Mouse (Mus musculus): ENCODE results near the gene Stx16. TPM values are rescaled to one million over a fixed set of nuclear protein-coding genes. Genes with fewer than 3 reads are reported as not detected.

Stx16 gene
- polyA plus RNA-seq, 1 experiment from 2014 or later: 4.1 TPM

DNA sequence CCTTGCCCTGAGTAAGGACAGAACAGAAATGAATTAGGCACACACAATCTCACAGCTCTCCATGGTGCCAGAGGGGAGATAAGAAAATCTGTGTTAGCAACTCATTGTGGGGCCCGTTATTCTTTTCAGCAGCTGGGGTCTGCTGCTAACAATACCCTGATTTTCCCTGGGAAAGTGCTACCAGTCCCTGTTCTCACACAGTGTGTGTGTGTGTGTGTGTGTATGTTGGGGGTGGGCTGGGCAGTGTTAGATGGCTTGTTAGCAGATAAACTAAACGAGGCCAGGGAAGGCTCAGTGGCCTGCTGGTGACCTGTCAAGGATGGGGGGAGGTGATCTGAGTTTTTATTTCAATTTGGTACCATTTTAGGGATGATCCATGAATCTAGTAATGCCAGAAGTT is 14.9 kb upstream of the Stx16 start:
- no peaks in the 10 kb centered on the region for H3K4me1 ChIP-seq (replicated peaks; ENCODE audit: control insufficient read depth, insufficient read depth)
- H3K36me3 ChIP-seq (ENCODE audit: control insufficient read depth, insufficient read depth, low read length): no peaks in the 10 kb centered on the region
- 21% methylated on average over 2 of the region's 2 CpGs for WGBS
- no peak overlapping the region for H3K4me3 ChIP-seq (ENCODE audit: low read depth, low read length)
- ATAC-seq (ENCODE audit: low FRiP score, low TSS enrichment) (no peak), DNase-seq (ENCODE audit: low spot score) (peak; percentile 9)
- no peak overlapping the region for H3K4me2 ChIP-seq (replicated peaks; ENCODE audit: low read depth)
- TF ChIP-seq CTCF (IDR thresholded peaks at IDR 0.05; ENCODE audit: low read depth) (no peak), EP300 (optimal IDR thresholded peaks at IDR 0.05) (no peak)
- H3K9ac ChIP-seq (ENCODE audit: low read length): no peak overlapping the region
- no peaks in the 10 kb centered on the region for H3K27me3 ChIP-seq (ENCODE audit: control insufficient read depth, insufficient read depth, low read length)
- no peak overlapping the region for H3K27ac ChIP-seq (replicated peaks)
- no peaks in the 10 kb centered on the region for H3K9me3 ChIP-seq (ENCODE audit: control insufficient read depth, low read length)

DNA sequence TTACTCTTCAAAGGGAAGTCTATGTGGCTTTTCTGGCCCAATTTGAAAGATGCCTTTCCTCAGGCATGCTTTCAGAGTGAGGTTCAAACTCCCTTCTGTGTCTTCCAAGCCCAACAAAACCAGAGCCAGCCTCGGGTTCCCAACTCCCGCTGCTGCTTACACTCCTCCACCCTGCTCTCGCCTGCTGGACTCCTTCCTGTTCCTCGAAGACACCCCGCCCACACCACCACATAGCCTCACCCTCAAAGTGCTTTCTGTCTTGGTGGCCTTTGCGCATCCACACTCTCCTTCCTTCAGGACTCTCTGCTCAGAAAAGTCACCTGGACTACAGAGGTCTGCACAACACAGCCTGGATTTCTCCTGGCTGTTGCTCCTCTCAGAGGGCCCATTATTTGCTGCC is 13.0 kb upstream of the Stx16 start:
- TF ChIP-seq CTCF (IDR thresholded peaks at IDR 0.05; ENCODE audit: low read depth): no peak
- no peak for TF ChIP-seq EP300 (optimal IDR thresholded peaks at IDR 0.05)
- H3K4me2 ChIP-seq (replicated peaks; ENCODE audit: low read depth): no peak overlapping the region
- H3K27me3 ChIP-seq (ENCODE audit: control insufficient read depth, insufficient read depth, low read length): no peaks in the 10 kb centered on the region
- ATAC-seq (ENCODE audit: low FRiP score, low TSS enrichment) (peak; percentile 43; the same call in 1 of the 2 replicates), DNase-seq (ENCODE audit: low spot score) (peak; percentile 25)
- no peak overlapping the region; the same call in 1 of the 2 replicates for H3K27ac ChIP-seq (replicated peaks)
- WGBS: 51% methylated on average over 6 of the region's 6 CpGs
- no peak overlapping the region for H3K9ac ChIP-seq (ENCODE audit: low read length)
- H3K4me3 ChIP-seq (ENCODE audit: low read depth, low read length): no peak overlapping the region
- no peaks in the 10 kb centered on the region for H3K36me3 ChIP-seq (ENCODE audit: control insufficient read depth, insufficient read depth, low read length)
- no peaks in the 10 kb centered on the region for H3K4me1 ChIP-seq (replicated peaks; ENCODE audit: control insufficient read depth, insufficient read depth)
- no peaks in the 10 kb centered on the region for H3K9me3 ChIP-seq (ENCODE audit: control insufficient read depth, low read length)

DNA sequence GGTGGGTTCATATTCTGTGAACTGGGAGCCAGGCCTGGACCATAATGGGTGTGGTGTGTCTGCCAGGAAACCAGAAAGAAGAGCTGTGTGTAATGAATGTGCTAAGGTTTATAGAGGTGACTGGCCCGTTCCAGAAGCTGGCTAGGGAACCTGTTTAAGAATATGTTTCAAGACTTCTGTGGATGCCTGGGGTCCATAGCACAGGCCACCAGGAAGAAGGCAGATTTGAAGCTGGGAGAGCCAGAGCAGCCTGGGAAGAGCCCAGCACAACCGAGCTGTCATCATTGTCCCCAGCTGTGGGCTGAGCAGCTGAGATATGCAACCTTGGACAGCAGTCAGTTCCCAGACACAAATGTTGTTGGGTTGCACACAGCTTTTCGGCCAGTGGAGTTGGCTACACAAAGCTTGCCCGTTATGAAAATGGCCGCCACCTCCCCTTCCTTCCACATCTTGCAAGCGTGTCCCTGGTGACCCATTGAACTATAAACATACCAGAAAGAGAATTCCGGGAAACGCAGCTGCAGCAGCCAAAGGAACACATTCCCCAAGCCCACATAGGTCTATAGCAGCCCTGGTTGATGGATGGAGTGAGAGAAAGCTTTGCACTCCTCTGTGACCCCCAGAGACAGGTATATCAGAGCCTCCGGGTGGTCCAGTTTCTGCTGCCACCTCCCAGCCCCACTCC is 12.4 kb upstream of the Stx16 start:
- Histone ChIP-seq H3K4me1 (replicated peaks; ENCODE audit: control insufficient read depth, insufficient read depth) (no peaks in the 10 kb centered on the region), H3K27me3 (ENCODE audit: control insufficient read depth, insufficient read depth, low read length) (no peaks in the 10 kb centered on the region), H3K4me3 (ENCODE audit: low read depth, low read length) (no peak overlapping the region), H3K4me2 (replicated peaks; ENCODE audit: low read depth) (no peak overlapping the region), H3K9me3 (ENCODE audit: control insufficient read depth, low read length) (no peaks in the 10 kb centered on the region), H3K9ac (ENCODE audit: low read length) (no peak overlapping the region), H3K27ac (replicated peaks) (no peak overlapping the region; the same call in 1 of the 2 replicates), H3K36me3 (ENCODE audit: control insufficient read depth, insufficient read depth, low read length) (no peaks in the 10 kb centered on the region)
- DNase-seq (ENCODE audit: low spot score): no peak
- 32% methylated on average over 9 of the region's 9 CpGs for WGBS
- TF ChIP-seq EP300 (optimal IDR thresholded peaks at IDR 0.05): no peak
- TF ChIP-seq CTCF (IDR thresholded peaks at IDR 0.05; ENCODE audit: low read depth): no peak
- ATAC-seq (ENCODE audit: low FRiP score, low TSS enrichment): no peak; the same call in 1 of the 2 replicates

DNA sequence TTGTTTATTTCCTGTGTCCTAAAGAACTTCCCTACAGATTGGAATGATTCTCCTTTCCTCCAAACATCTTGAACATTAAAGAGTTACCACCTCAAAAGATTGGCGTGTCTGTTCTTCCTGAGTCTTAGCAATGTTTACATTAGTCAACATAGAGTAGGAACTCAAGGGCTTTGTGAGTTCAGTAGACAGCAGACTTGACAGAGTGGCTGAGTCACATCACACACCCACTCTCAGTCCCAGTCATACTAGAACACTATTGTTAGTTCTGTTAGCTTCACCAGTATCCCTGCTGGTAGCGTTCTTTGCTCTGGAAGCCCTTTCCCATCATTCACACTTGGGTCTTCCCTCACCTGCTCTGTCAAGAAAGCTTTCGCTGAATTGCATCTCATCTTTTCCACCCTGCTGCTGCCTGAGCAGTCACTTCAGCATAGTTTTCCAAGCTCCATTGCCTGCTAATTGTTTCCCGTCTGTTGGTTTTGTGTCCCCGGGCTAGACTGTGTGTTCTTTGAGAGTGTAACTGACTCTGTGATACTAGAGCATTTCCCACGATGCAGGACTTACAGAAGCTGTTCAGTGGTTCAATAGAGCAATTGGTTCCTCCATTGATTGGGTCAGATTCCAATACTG is 8.2 kb upstream of the Stx16 start:
- Histone ChIP-seq H3K27ac (replicated peaks) (no peak overlapping the region), H3K9ac (ENCODE audit: low read length) (no peak overlapping the region), H3K36me3 (ENCODE audit: control insufficient read depth, insufficient read depth, low read length) (no peaks in the 10 kb centered on the region), H3K4me1 (replicated peaks; ENCODE audit: control insufficient read depth, insufficient read depth) (no peaks in the 10 kb centered on the region), H3K4me3 (ENCODE audit: low read depth, low read length) (no peak overlapping the region), H3K9me3 (ENCODE audit: control insufficient read depth, low read length) (no peaks in the 10 kb centered on the region), H3K4me2 (replicated peaks; ENCODE audit: low read depth) (no peak overlapping the region), H3K27me3 (ENCODE audit: control insufficient read depth, insufficient read depth, low read length) (no peaks in the 10 kb centered on the region)
- TF ChIP-seq EP300 (optimal IDR thresholded peaks at IDR 0.05): no peak
- ATAC-seq (ENCODE audit: low FRiP score, low TSS enrichment) (peak; percentile 94), DNase-seq (ENCODE audit: low spot score) (no peak)
- 68% methylated on average over 6 of the region's 6 CpGs for WGBS

DNA sequence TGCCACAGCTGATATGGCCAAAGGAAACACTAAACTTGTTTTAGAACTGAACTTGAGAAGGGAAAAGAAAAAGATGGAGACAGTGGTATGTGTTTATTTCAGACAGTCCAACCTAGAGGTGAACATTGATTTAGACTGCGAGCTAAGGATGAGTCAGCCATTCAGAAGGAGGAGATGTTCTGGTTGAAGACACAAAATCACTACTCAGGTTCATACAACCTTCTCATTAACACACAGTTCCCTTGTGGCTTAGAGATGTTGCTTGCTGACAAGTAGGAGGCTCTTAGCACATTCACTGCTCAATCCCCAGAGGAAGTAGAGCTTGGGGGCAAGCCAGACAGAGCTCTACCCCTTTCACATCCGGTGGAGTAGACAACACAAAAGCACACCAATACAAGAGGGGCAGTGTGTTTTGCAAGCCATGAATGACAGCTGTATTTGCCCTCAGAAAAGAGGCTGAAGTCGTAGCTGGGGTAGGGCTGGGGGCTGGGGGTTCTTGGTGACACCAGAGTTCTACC is 6.5 kb upstream of the Stx16 start:
- no peaks in the 10 kb centered on the region for H3K9me3 ChIP-seq (ENCODE audit: control insufficient read depth, low read length)
- no peak overlapping the region for H3K9ac ChIP-seq (ENCODE audit: low read length)
- H3K27me3 ChIP-seq (ENCODE audit: control insufficient read depth, insufficient read depth, low read length): no peaks in the 10 kb centered on the region
- TF ChIP-seq EP300 (optimal IDR thresholded peaks at IDR 0.05) (no peak), CTCF (IDR thresholded peaks at IDR 0.05; ENCODE audit: low read depth) (no peak)
- no peak overlapping the region for H3K27ac ChIP-seq (replicated peaks)
- H3K4me3 ChIP-seq (ENCODE audit: low read depth, low read length): no peak overlapping the region
- H3K4me2 ChIP-seq (replicated peaks; ENCODE audit: low read depth): no peak overlapping the region
- no peaks in the 10 kb centered on the region for H3K4me1 ChIP-seq (replicated peaks; ENCODE audit: control insufficient read depth, insufficient read depth)
- 63% methylated on average over 3 of the region's 3 CpGs for WGBS
- H3K36me3 ChIP-seq (ENCODE audit: control insufficient read depth, insufficient read depth, low read length): no peaks in the 10 kb centered on the region
- no peak for DNase-seq (ENCODE audit: low spot score)
- no peak for ATAC-seq (ENCODE audit: low FRiP score, low TSS enrichment)

DNA sequence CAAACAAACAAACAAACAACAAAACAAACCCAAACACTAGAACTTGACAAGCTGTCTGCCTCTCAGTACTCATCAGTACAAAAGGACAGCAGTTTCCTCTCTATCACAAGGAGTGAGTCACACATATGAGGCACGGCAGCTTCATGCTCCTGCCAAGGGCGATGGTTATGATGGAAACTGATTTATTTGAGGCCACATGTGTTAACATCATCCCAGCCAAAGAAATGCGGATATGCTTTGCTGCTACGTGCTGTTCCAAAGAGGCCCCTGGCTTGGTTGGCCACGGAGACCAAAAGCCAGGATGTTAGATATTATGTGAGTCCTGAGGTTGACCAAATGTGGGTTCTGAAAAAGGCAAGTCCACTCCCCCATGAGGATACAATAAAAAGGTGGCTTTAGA is 4.7 kb upstream of the Stx16 start:
- Histone ChIP-seq H3K4me1 (replicated peaks; ENCODE audit: control insufficient read depth, insufficient read depth) (peaks cover 8% of the 10 kb centered on the region), H3K9me3 (ENCODE audit: control insufficient read depth, low read length) (no peaks in the 10 kb centered on the region), H3K36me3 (ENCODE audit: control insufficient read depth, insufficient read depth, low read length) (no peaks in the 10 kb centered on the region), H3K27me3 (ENCODE audit: control insufficient read depth, insufficient read depth, low read length) (no peaks in the 10 kb centered on the region), H3K27ac (replicated peaks) (no peak overlapping the region), H3K4me2 (replicated peaks; ENCODE audit: low read depth) (no peak overlapping the region), H3K9ac (ENCODE audit: low read length) (no peak overlapping the region), H3K4me3 (ENCODE audit: low read depth, low read length) (no peak overlapping the region)
- ATAC-seq (ENCODE audit: low FRiP score, low TSS enrichment) (no peak), DNase-seq (ENCODE audit: low spot score) (no peak)
- 50% methylated on average over 5 of the region's 5 CpGs for WGBS
- no peak for TF ChIP-seq EP300 (optimal IDR thresholded peaks at IDR 0.05)
- TF ChIP-seq CTCF (IDR thresholded peaks at IDR 0.05; ENCODE audit: low read depth): no peak

Data from stomach, postnatal 0 days (tissue).